Mouse (Mus musculus) liver, postnatal 0 days (tissue): ENCODE data around the gene Cyp2u1.

Experiments used
- CTCF ChIP-seq: sonication (generic); IDR thresholded peaks from 2 replicates; pipeline ENCODE4 v1.5.1; 2016; ENCODE audit warnings: antibody characterized with exemption, low read depth
- EP300 ChIP-seq: IDR thresholded peaks from 2 replicates; pipeline ENCODE4 v1.6.1; 2016; ENCODE audit warnings: antibody characterized with exemption, low read depth, mild to moderate bottlenecking

- TF ChIP-seq EP300 (no peak), CTCF (no peak)
These were observed 51.4 kb downstream of the Cyp2u1 start for GRCm38 (mm10) chr3:131251601-131252000.
